Mouse (Mus musculus) MEL (cell line): ENCODE measurements around the gene Ap2s1. TPM values are rescaled to one million over a fixed set of nuclear protein-coding genes. Genes with fewer than 3 reads are reported as not detected.
A peak's percentile ranks its signal among the peaks of the same experiment; 100 is the strongest.

Source experiments
- DNase-seq: peaks from one replicate; pipeline ENCODE4 v3.0.0; 2011; ENCODE audit warnings: low read depth, low spot score
- H3K27ac ChIP-seq: 2 replicates; pipeline ENCODE4 v1.5.1; 2012; ENCODE audit warnings: low read depth, mild to moderate bottlenecking, control low read depth, low read length, moderate library complexity; ENCODE audit not compliant: control insufficient read depth
- H3K27me3 ChIP-seq, 2 experiments: fragments of 150-350 bp in 1 of 2; sonication (generic) in 1 of 2; 2 replicates each; pipeline ENCODE4 v1.6.1; 2012; ENCODE audit warnings: low read length in 2 of 2, mild to moderate bottlenecking in 2 of 2, improper control_type of control experiment in 1 of 2, moderate library complexity in 1 of 2; ENCODE audit not compliant: insufficient read depth in 2 of 2, control insufficient read depth in 1 of 2
- H3K36me3 ChIP-seq, 2 experiments: 2 replicates each; pipeline ENCODE4 v1.6.1; 2012 to 2014; ENCODE audit warnings: low read length in 2 of 2, improper control_type of control experiment in 1 of 2, inconsistent platforms in 1 of 2, mild to moderate bottlenecking in 1 of 2; ENCODE audit not compliant: insufficient read depth in 2 of 2, control insufficient read depth in 1 of 2
- H3K4me1 ChIP-seq, 2 experiments: fragments of 150-350 bp in 1 of 2; sonication (generic) in 1 of 2; 2 replicates each; pipeline ENCODE4 v1.6.1; 2012; ENCODE audit warnings: low read length in 2 of 2, improper control_type of control experiment in 1 of 2, mild to moderate bottlenecking in 1 of 2; ENCODE audit not compliant: insufficient read depth in 2 of 2, control insufficient read depth in 1 of 2
- H3K4me3 ChIP-seq, 2 experiments: fragments of 150-350 bp in 1 of 2; sonication (generic) in 1 of 2; 2 replicates each; pipeline ENCODE4 v1.5.1; 2012; ENCODE audit warnings: low read depth in 2 of 2, low read length in 2 of 2, mild to moderate bottlenecking in 2 of 2, moderate library complexity in 2 of 2, control low read depth in 1 of 2, improper control_type of control experiment in 1 of 2; ENCODE audit not compliant: control insufficient read depth in 1 of 2, insufficient read depth in 1 of 2
- H3K79me2 ChIP-seq: 2 replicates; pipeline ENCODE4 v1.6.1; 2012; ENCODE audit warnings: mild to moderate bottlenecking, low read length, moderate library complexity; ENCODE audit not compliant: control insufficient read depth, poor library complexity, insufficient read depth
- H3K9ac ChIP-seq: 2 replicates; pipeline ENCODE4 v1.6.1; 2012; ENCODE audit warnings: low read depth, mild to moderate bottlenecking, control low read depth, low read length, moderate library complexity; ENCODE audit not compliant: control insufficient read depth, poor library complexity, severe bottlenecking
- H3K9me3 ChIP-seq: fragments of 150-350 bp; sonication (generic); replicated peaks from 2 replicates; pipeline ENCODE4 v1.6.1; 2012; ENCODE audit warnings: mild to moderate bottlenecking, low read length, improper control_type of control experiment, moderate library complexity; ENCODE audit not compliant: insufficient read depth
- BHLHE40 ChIP-seq: IDR thresholded peaks from 2 replicates; pipeline ENCODE4 v1.6.1; 2012; ENCODE audit warnings: low read depth, mild to moderate bottlenecking, inconsistent platforms, low read length, improper control_type of control experiment, borderline replicate concordance
- CHD1 ChIP-seq: IDR thresholded peaks from 2 replicates; pipeline ENCODE4 v1.6.1; 2012; ENCODE audit warnings: low read depth, mild to moderate bottlenecking, inconsistent platforms, low read length, improper control_type of control experiment
- CTCF ChIP-seq, 3 experiments: IDR thresholded peaks in 2 of 3; conservative IDR thresholded peaks in 1 of 3; 2 replicates each; pipeline ENCODE4 v1.5.1; 2011 to 2012; ENCODE audit warnings: low read length in 3 of 3, low read depth in 2 of 3, mild to moderate bottlenecking in 2 of 3, improper control_type of control experiment in 1 of 3, inconsistent platforms in 1 of 3, mixed read lengths in 1 of 3, moderate library complexity in 1 of 3; ENCODE audit not compliant: control insufficient read depth in 1 of 3, insufficient read depth in 1 of 3, poor library complexity in 1 of 3, severe bottlenecking in 1 of 3
- E2F4 ChIP-seq: IDR thresholded peaks from 2 replicates; pipeline ENCODE4 v1.6.1; 2011; ENCODE audit warnings: low read depth, low read length, improper control_type of control experiment, borderline replicate concordance
- ELF1 ChIP-seq: IDR thresholded peaks from 2 replicates; pipeline ENCODE4 v1.6.1; 2014; ENCODE audit warnings: low read depth, mild to moderate bottlenecking, inconsistent platforms, low read length, improper control_type of control experiment, moderate library complexity
- EP300 ChIP-seq, 2 experiments: IDR thresholded peaks; 2 replicates each; pipeline ENCODE4 v1.6.1; 2011; ENCODE audit warnings: improper control_type of control experiment in 2 of 2, low read length in 2 of 2, low read depth in 1 of 2, mild to moderate bottlenecking in 1 of 2
- GABPA ChIP-seq: IDR thresholded peaks from 2 replicates; pipeline ENCODE4 v1.6.1; 2012; ENCODE audit warnings: low read depth, mild to moderate bottlenecking, inconsistent platforms, low read length, improper control_type of control experiment, moderate library complexity
- JUND ChIP-seq: IDR thresholded peaks from 2 replicates; pipeline ENCODE4 v1.6.1; 2011; ENCODE audit warnings: low read depth, mild to moderate bottlenecking, improper control_type of control experiment, low read length
- KAT2A ChIP-seq: conservative IDR thresholded peaks from 2 replicates; pipeline ENCODE4 v1.6.1; 2012; ENCODE audit warnings: low read depth, low read length, improper control_type of control experiment, inconsistent platforms
- MAFK ChIP-seq: IDR thresholded peaks from 2 replicates; pipeline ENCODE4 v1.6.1; 2011; ENCODE audit warnings: low read depth, mild to moderate bottlenecking, low read length, improper control_type of control experiment, borderline replicate concordance
- MAZ ChIP-seq: IDR thresholded peaks from 2 replicates; pipeline ENCODE4 v1.6.1; 2012; ENCODE audit warnings: low read depth, mild to moderate bottlenecking, inconsistent platforms, low read length, improper control_type of control experiment
- MEF2A ChIP-seq: IDR thresholded peaks from 2 replicates; pipeline ENCODE4 v1.6.1; 2014; ENCODE audit warnings: low read depth, mild to moderate bottlenecking, inconsistent platforms, low read length, improper control_type of control experiment; ENCODE audit not compliant: poor library complexity, insufficient replicate concordance, severe bottlenecking; ENCODE audit errors: extremely low read depth
- MXI1 ChIP-seq: IDR thresholded peaks from 2 replicates; pipeline ENCODE4 v1.6.1; 2011; ENCODE audit warnings: mild to moderate bottlenecking, low read depth, low read length, improper control_type of control experiment
- NELFE ChIP-seq: IDR thresholded peaks from 2 replicates; pipeline ENCODE4 v1.6.1; 2011; ENCODE audit warnings: low read depth, low read length, improper control_type of control experiment
- POLR2A ChIP-seq, 2 experiments: IDR thresholded peaks; 2 replicates each; pipeline ENCODE4 v1.6.1; 2011 to 2012; ENCODE audit warnings: low read length in 2 of 2, mild to moderate bottlenecking in 2 of 2, control low read depth in 1 of 2, improper control_type of control experiment in 1 of 2, low read depth in 1 of 2, moderate library complexity in 1 of 2; ENCODE audit not compliant: control insufficient read depth in 1 of 2, insufficient read depth in 1 of 2, poor library complexity in 1 of 2
- SIN3A ChIP-seq: IDR thresholded peaks from 2 replicates; pipeline ENCODE4 v1.6.1; 2012; ENCODE audit warnings: low read length, improper control_type of control experiment, inconsistent platforms
- SMC3 ChIP-seq: IDR thresholded peaks from 2 replicates; pipeline ENCODE4 v1.6.1; 2011; ENCODE audit warnings: low read depth, low read length, improper control_type of control experiment
- TAL1 ChIP-seq: IDR thresholded peaks from 2 replicates; pipeline ENCODE4 v1.6.1; 2012; ENCODE audit warnings: mild to moderate bottlenecking, inconsistent platforms, low read length, moderate library complexity, mixed read lengths
- TBP ChIP-seq: IDR thresholded peaks from 2 replicates; pipeline ENCODE4 v1.8.0; 2011; ENCODE audit warnings: low read depth, low read length, improper control_type of control experiment
- UBTF ChIP-seq: IDR thresholded peaks from 2 replicates; pipeline ENCODE4 v1.6.1; 2012; ENCODE audit warnings: low read depth, mild to moderate bottlenecking, inconsistent platforms, low read length, improper control_type of control experiment, moderate library complexity, borderline replicate concordance; ENCODE audit not compliant: insufficient read depth
- USF2 ChIP-seq, 2 experiments: IDR thresholded peaks; 2 replicates each; pipeline ENCODE4 v1.6.1; 2011 to 2012; ENCODE audit warnings: improper control_type of control experiment in 2 of 2, low read length in 2 of 2, borderline replicate concordance in 1 of 2, inconsistent platforms in 1 of 2, low read depth in 1 of 2, mild to moderate bottlenecking in 1 of 2; ENCODE audit not compliant: insufficient read depth in 1 of 2
- ZC3H11A ChIP-seq: IDR thresholded peaks from 2 replicates; pipeline ENCODE4 v1.6.1; 2012; ENCODE audit warnings: low read depth, mild to moderate bottlenecking, inconsistent platforms, low read length, improper control_type of control experiment
- polyA plus RNA-seq, 2 experiments: library from polyadenylated mRNA; stranded (reverse) in 1 of 2; unstranded in 1 of 2; fragments of >175 nt in 1 of 2; fragments of >200 nt in 1 of 2; gene quantifications; 2 replicates each; pipeline versions ENCODE4 v1.2.1 to v1.2.4; 2012; ENCODE audit warnings: low replicate concordance in 2 of 2, low read depth in 1 of 2; ENCODE audit not compliant: insufficient read length in 2 of 2, insufficient read depth in 1 of 2, missing spikeins in 1 of 2
- total RNA-seq: library from RNA; depleted of rRNA; stranded (reverse); fragments of 300-350 nt; gene quantifications from 2 replicates; pipeline ENCODE4 v1.2.3, GENCODE M21; 2012

Gene Ap2s1
- total and polyA plus RNA-seq, 3 experiments: 288 to 297 TPM; not detected in 1

GRCm38 (mm10) chr7:16737606-16738072 is 571 bp upstream of the Ap2s1 start:
- TF ChIP-seq EP300 (IDR thresholded peaks at IDR 0.05; ENCODE audit: low read depth in 1 of 2, low read length in 2 of 2) (no peak), TBP (no peak), E2F4 (no peak), SIN3A (no peak), MAZ (peak; percentile 62; the same call in 1 of the 2 replicates), KAT2A (no peak), TAL1 (no peak), ZC3H11A (no peak), SMC3 (no peak), UBTF (no peak), JUND (no peak), MEF2A (no peak), NELFE (peak; percentile 14; the same call in 1 of the 2 replicates), MAFK (no peak), MXI1 (no peak; the same call in 1 of the 2 replicates), ELF1 (no peak), USF2 (IDR thresholded peaks at IDR 0.05; ENCODE audit: borderline replicate concordance in 1 of 2, insufficient read depth in 1 of 2, low read depth in 1 of 2, low read length in 2 of 2) (no peak), CHD1 (no peak), CTCF (IDR thresholded peaks at IDR 0.05 in 2 of 3, conservative IDR thresholded peaks at IDR 0.05 in 1 of 3; ENCODE audit: control insufficient read depth in 1 of 3, insufficient read depth in 1 of 3, low read depth in 2 of 3, low read length in 3 of 3, poor library complexity in 1 of 3, severe bottlenecking in 1 of 3) (no peak), GABPA (0 out of 2 replicates have a peak, but pooled peaks have one; percentile 62), POLR2A (IDR thresholded peaks at IDR 0.05; ENCODE audit: control insufficient read depth in 1 of 2, insufficient read depth in 1 of 2, low read depth in 1 of 2, low read length in 2 of 2, poor library complexity in 1 of 2) (no peak), BHLHE40 (no peak)
- no peaks in the 10 kb centered on the region for H3K27me3 ChIP-seq
- H3K9me3 ChIP-seq: no peaks in the 10 kb centered on the region
- peaks cover 23% of the 10 kb centered on the region for H3K79me2 ChIP-seq
- H3K27ac ChIP-seq: no peak overlapping the region
- H3K9ac ChIP-seq: peak overlapping the region; percentile 65
- peaks cover 0 to 14% of the 10 kb centered on the region in 2 experiments; a peak in 2 of 4 replicates for H3K4me1 ChIP-seq
- H3K36me3 ChIP-seq: peaks cover 0 to 6% of the 10 kb centered on the region in 2 experiments; a peak in 2 of 4 replicates
- peak; percentile 38 for DNase-seq
- H3K4me3 ChIP-seq: peak overlapping the region; percentile 73 to 91
